Mouse (Mus musculus) forebrain, embryonic 12.5 days (tissue): ENCODE results near the gene Jun. TPM values are rescaled to one million over a fixed set of nuclear protein-coding genes. Genes with fewer than 3 reads are reported as not detected.

Experiments used
- ATAC-seq: fragments of 200-750 bp; cut with Nextera tagmentation; 2 replicates; pipeline ENCODE4 v1.8.0; 2017; ENCODE audit warnings: moderate TSS enrichment; ENCODE audit not compliant: low FRiP score
- H3K27ac ChIP-seq: fragments of 300-500 bp; sonication (generic); 2 replicates; pipeline ENCODE4 v1.5.1; 2016; ENCODE audit warnings: mild to moderate bottlenecking
- H3K27me3 ChIP-seq: fragments of 300-500 bp; sonication (generic); 2 replicates; pipeline ENCODE4 v1.6.1; 2016; ENCODE audit warnings: mild to moderate bottlenecking
- H3K36me3 ChIP-seq: fragments of 300-500 bp; sonication (generic); replicated peaks from 2 replicates; pipeline ENCODE4 v1.6.1; 2016; ENCODE audit warnings: mild to moderate bottlenecking
- H3K4me1 ChIP-seq: fragments of 300-500 bp; sonication (generic); 2 replicates; pipeline ENCODE4 v1.6.1; 2016
- H3K4me2 ChIP-seq: fragments of 300-500 bp; sonication (generic); 2 replicates; pipeline ENCODE4 v1.6.1; 2016; ENCODE audit warnings: mild to moderate bottlenecking, moderate library complexity
- H3K4me3 ChIP-seq: fragments of 300-500 bp; sonication (generic); replicated peaks from 2 replicates; pipeline ENCODE4 v1.5.1; 2016; ENCODE audit warnings: mild to moderate bottlenecking
- H3K9ac ChIP-seq: fragments of 300-500 bp; sonication (generic); 2 replicates; pipeline ENCODE4 v1.6.1; 2016; ENCODE audit warnings: mild to moderate bottlenecking
- H3K9me3 ChIP-seq: fragments of 300-500 bp; sonication (generic); 2 replicates; pipeline ENCODE4 v1.6.1; 2016
- WGBS: fragments of 180-500 bp; shearing (Covaris S2); methylation state at CpG from one replicate; pipeline ENCODE4 v1.1.7; 2016; 5-methylcytosine and 5-hydroxymethylcytosine counted together
- polyA plus RNA-seq: library from polyadenylated mRNA; unstranded; fragments of >200 nt; fragmentation: Nextera tagmentation; extraction: Ambion mirVana; gene quantifications from 2 replicates; pipeline ENCODE4 v1.2.1, GENCODE M21; 2016

The Jun gene
- polyA plus RNA-seq, 1 experiment from 2014 or later: 101 TPM

GRCm38 (mm10) chr4:95070407-95070806, 18.4 kb upstream of the Jun start:
- no peak for ATAC-seq
- H3K4me3 ChIP-seq: no peak overlapping the region
- H3K9ac ChIP-seq: no peak overlapping the region
- H3K27me3 ChIP-seq: no peaks in the 10 kb centered on the region
- no peak overlapping the region for H3K27ac ChIP-seq
- WGBS: 83% methylated on average over 5 of the region's 5 CpGs
- H3K9me3 ChIP-seq: no peaks in the 10 kb centered on the region
- H3K4me1 ChIP-seq: no peaks in the 10 kb centered on the region
- H3K36me3 ChIP-seq: no peaks in the 10 kb centered on the region
- H3K4me2 ChIP-seq: no peak overlapping the region

- Histone ChIP-seq H3K4me3 (no peak overlapping the region), H3K9me3 (no peaks in the 10 kb centered on the region), H3K9ac (no peak overlapping the region), H3K27ac (no peak overlapping the region), H3K4me2 (no peak overlapping the region), H3K4me1 (no peaks in the 10 kb centered on the region), H3K27me3 (no peaks in the 10 kb centered on the region), H3K36me3 (no peaks in the 10 kb centered on the region)
- WGBS: 85% methylated on average over 8 of the region's 8 CpGs
- no peak for ATAC-seq
These were observed 16.3 kb upstream of the Jun start for GRCm38 (mm10) chr4:95068045-95068948.

- H3K4me1 ChIP-seq: no peaks in the 10 kb centered on the region
- no peaks in the 10 kb centered on the region for H3K9me3 ChIP-seq
- H3K27me3 ChIP-seq: no peaks in the 10 kb centered on the region
- no peak overlapping the region for H3K9ac ChIP-seq
- no peak overlapping the region for H3K4me2 ChIP-seq
- H3K4me3 ChIP-seq: no peak overlapping the region
- no peak overlapping the region for H3K27ac ChIP-seq
- H3K36me3 ChIP-seq: no peaks in the 10 kb centered on the region
- ATAC-seq: no peak
- 89% methylated on average over 2 of the region's 2 CpGs for WGBS
These were observed 11.7 kb upstream of the Jun start for GRCm38 (mm10) chr4:95063609-95064210.

- no peak overlapping the region for H3K4me3 ChIP-seq
- WGBS: 80% methylated on average over 9 of the region's 9 CpGs
- no peak overlapping the region for H3K27ac ChIP-seq
- no peaks in the 10 kb centered on the region for H3K9me3 ChIP-seq
- no peaks in the 10 kb centered on the region for H3K36me3 ChIP-seq
- no peak overlapping the region for H3K9ac ChIP-seq
- no peak for ATAC-seq
- H3K4me2 ChIP-seq: no peak overlapping the region
- no peaks in the 10 kb centered on the region for H3K27me3 ChIP-seq
- H3K4me1 ChIP-seq: no peaks in the 10 kb centered on the region
These were observed 10.9 kb upstream of the Jun start for GRCm38 (mm10) chr4:95062873-95063272.

GRCm38 (mm10) chr4:95057264-95057663, 5.2 kb upstream of the Jun start:
- H3K9ac ChIP-seq: no peak overlapping the region
- no peak overlapping the region for H3K4me3 ChIP-seq
- no peak for ATAC-seq
- no peak overlapping the region for H3K4me2 ChIP-seq
- no peaks in the 10 kb centered on the region for H3K36me3 ChIP-seq
- 91% methylated on average over 4 of the region's 4 CpGs for WGBS
- H3K9me3 ChIP-seq: no peaks in the 10 kb centered on the region
- no peak overlapping the region for H3K27ac ChIP-seq
- no peaks in the 10 kb centered on the region for H3K27me3 ChIP-seq
- H3K4me1 ChIP-seq: peaks cover 17% of the 10 kb centered on the region

- Histone ChIP-seq H3K4me1 (peaks cover 17% of the 10 kb centered on the region), H3K4me3 (no peak overlapping the region), H3K27ac (no peak overlapping the region), H3K9ac (no peak overlapping the region), H3K27me3 (no peaks in the 10 kb centered on the region), H3K36me3 (no peaks in the 10 kb centered on the region), H3K9me3 (no peaks in the 10 kb centered on the region), H3K4me2 (no peak overlapping the region)
- 70% methylated on average over 1 of the region's 1 CpGs for WGBS
- ATAC-seq: no peak
These were observed 3.3 kb upstream of the Jun start for GRCm38 (mm10) chr4:95055276-95055675.

- Histone ChIP-seq H3K9me3 (no peaks in the 10 kb centered on the region), H3K4me1 (peaks cover 17% of the 10 kb centered on the region), H3K36me3 (no peaks in the 10 kb centered on the region), H3K27ac (no peak overlapping the region), H3K4me2 (peak overlapping the region; percentile 90), H3K27me3 (no peaks in the 10 kb centered on the region), H3K4me3 (no peak overlapping the region), H3K9ac (no peak overlapping the region)
- ATAC-seq: no peak
- 49% methylated on average over 4 of the region's 4 CpGs for WGBS
These were observed 2.3 kb upstream of the Jun start for GRCm38 (mm10) chr4:95054336-95054735.

GRCm38 (mm10) chr4:95053791-95054117, 1.7 kb upstream of the Jun start:
- Histone ChIP-seq H3K4me2 (peak overlapping the region; percentile 90), H3K9me3 (no peaks in the 10 kb centered on the region), H3K9ac (peak overlapping the region; percentile 64), H3K27me3 (no peaks in the 10 kb centered on the region), H3K36me3 (no peaks in the 10 kb centered on the region), H3K27ac (peak overlapping the region; percentile 97), H3K4me3 (peak overlapping the region; percentile 85), H3K4me1 (peaks cover 23% of the 10 kb centered on the region)
- WGBS: 3% methylated on average over 6 of the region's 6 CpGs
- ATAC-seq: no peak

- peak; percentile 57 for ATAC-seq
- Histone ChIP-seq H3K27me3 (no peaks in the 10 kb centered on the region), H3K4me1 (peaks cover 28% of the 10 kb centered on the region), H3K4me3 (peak overlapping the region; percentile 85), H3K36me3 (no peaks in the 10 kb centered on the region), H3K9me3 (no peaks in the 10 kb centered on the region), H3K27ac (peak overlapping the region; percentile 97), H3K4me2 (peak overlapping the region; percentile 90), H3K9ac (peak overlapping the region; percentile 64)
- under 1% methylated on average over 29 of the region's 29 CpGs for WGBS
These were observed 1.2 kb upstream of the Jun start for GRCm38 (mm10) chr4:95053041-95053790.

- Histone ChIP-seq H3K9me3 (no peaks in the 10 kb centered on the region), H3K27ac (peak overlapping the region; percentile 98), H3K9ac (peak overlapping the region; percentile 95), H3K4me3 (peak overlapping the region; percentile 85), H3K27me3 (no peaks in the 10 kb centered on the region), H3K4me2 (peak overlapping the region; percentile 90), H3K36me3 (no peaks in the 10 kb centered on the region), H3K4me1 (peaks cover 31% of the 10 kb centered on the region)
- WGBS: under 1% methylated on average over 54 of the region's 54 CpGs
- ATAC-seq: no peak
These were observed 631 bp downstream of the Jun start for GRCm38 (mm10) chr4:95051311-95051871.

GRCm38 (mm10) chr4:95050518-95051278, 1.3 kb downstream of the Jun start:
- Histone ChIP-seq H3K4me1 (peaks cover 31% of the 10 kb centered on the region), H3K9ac (peak overlapping the region; percentile 95), H3K9me3 (no peaks in the 10 kb centered on the region), H3K27me3 (no peaks in the 10 kb centered on the region), H3K27ac (peak overlapping the region; percentile 98), H3K36me3 (no peaks in the 10 kb centered on the region), H3K4me3 (peak overlapping the region; percentile 85), H3K4me2 (peak overlapping the region; percentile 90)
- ATAC-seq: peak; percentile 17; the same call in 1 of the 2 replicates
- WGBS: under 1% methylated on average over 69 of the region's 70 CpGs
